19 mouse cellular contexts compared by ENCODE assay signal in genomic region chr14:86070313-86071100, GRCm38 (mm10).
"Had no signal": no experiment of that assay in that cellular context is flagged by ENCODE, and none has a peak within 500 bp of the region (broad histone marks: within the 10 kb centered on the region; RNA-seq: fewer than 3 reads in every experiment).

No protein-coding gene starts in this region.

- H3K4me2 ChIP-seq: intestine, embryonic 15.5 days; kidney, embryonic 15.5 days; limb, embryonic 13.5 days; liver, embryonic 12.5 days; liver, embryonic 15.5 days; midbrain, embryonic 12.5 days; neural tube, embryonic 13.5 days had no signal

- H3K9me3 ChIP-seq: intestine, embryonic 15.5 days; kidney, embryonic 15.5 days; limb, embryonic 10.5 days; limb, embryonic 13.5 days; liver, embryonic 12.5 days; liver, embryonic 15.5 days; midbrain, embryonic 12.5 days; neural tube, embryonic 13.5 days had no signal

- H3K4me3 ChIP-seq: intestine, embryonic 15.5 days; kidney, embryonic 15.5 days; layer of hippocampus, adult 2 months; limb, embryonic 10.5 days; limb, embryonic 13.5 days; liver, embryonic 12.5 days; liver, embryonic 15.5 days; midbrain, embryonic 12.5 days; myocyte; neural tube, embryonic 13.5 days had no signal

- H3K27ac ChIP-seq: intestine, embryonic 15.5 days; kidney, embryonic 15.5 days; layer of hippocampus, adult 2 months; limb, embryonic 10.5 days; limb, embryonic 13.5 days; liver, embryonic 12.5 days; liver, embryonic 15.5 days; midbrain, embryonic 12.5 days; neural tube, embryonic 13.5 days had no signal

- H3K36me3 ChIP-seq: intestine, embryonic 15.5 days; kidney, embryonic 15.5 days; limb, embryonic 10.5 days; limb, embryonic 13.5 days; liver, embryonic 12.5 days; liver, embryonic 15.5 days; midbrain, embryonic 12.5 days; neural tube, embryonic 13.5 days had no signal

- H3K9ac ChIP-seq: intestine, embryonic 15.5 days; kidney, embryonic 15.5 days; limb, embryonic 13.5 days; liver, embryonic 12.5 days; liver, embryonic 15.5 days; midbrain, embryonic 12.5 days; neural tube, embryonic 13.5 days had no signal

- H3K4me1 ChIP-seq: intestine, embryonic 15.5 days; kidney, embryonic 15.5 days; limb, embryonic 10.5 days; limb, embryonic 13.5 days; liver, embryonic 12.5 days; liver, embryonic 15.5 days; midbrain, embryonic 12.5 days had no signal

- DNase-seq: kidney, adult 11 months; kidney, adult 8-10 months; kidney, postnatal 14 days; layer of hippocampus, adult 9-11 months; liver; lung, postnatal 14 days; thymus, adult 18-20 months; thymus, postnatal 36 days had no signal

- H3K27me3 ChIP-seq: intestine, embryonic 15.5 days; kidney, embryonic 15.5 days; limb, embryonic 13.5 days; liver, embryonic 12.5 days; liver, embryonic 15.5 days; midbrain, embryonic 12.5 days; neural tube, embryonic 13.5 days had no signal

- ATAC-seq: intestine, embryonic 15.5 days; liver, embryonic 12.5 days; midbrain, embryonic 16.5 days had no signal
